Mouse (Mus musculus) bone marrow, adult 2 months (tissue): ENCODE results near the gene Qpctl. TPM values are rescaled to one million over a fixed set of nuclear protein-coding genes. Genes with fewer than 3 reads are reported as not detected.

Experiments used
- H3K27ac ChIP-seq: fragments of 200-500 bp; 2 replicates; pipeline ENCODE4 v1.5.1; 2012; ENCODE audit warnings: low read depth, mild to moderate bottlenecking, control low read depth, inconsistent platforms, low read length; ENCODE audit not compliant: control insufficient read depth, poor library complexity, insufficient read depth
- H3K4me1 ChIP-seq: fragments of 200-500 bp; 2 replicates; pipeline ENCODE4 v1.6.1; 2011; ENCODE audit warnings: low read length; ENCODE audit not compliant: control insufficient read depth, insufficient read depth
- H3K4me3 ChIP-seq: fragments of 200-500 bp; replicated peaks from 2 replicates; pipeline ENCODE3; 2011; ENCODE audit warnings: mild to moderate bottlenecking, low read depth, low read length, control low read depth; ENCODE audit not compliant: control insufficient read depth
- CTCF ChIP-seq: fragments of 200-500 bp; IDR thresholded peaks from 2 replicates; pipeline ENCODE4 v1.5.1; 2011; ENCODE audit warnings: low read length, control low read depth; ENCODE audit not compliant: control insufficient read depth, insufficient read depth
- POLR2A ChIP-seq: fragments of 200-500 bp; IDR thresholded peaks from 2 replicates; pipeline ENCODE4 v1.6.1; 2011; ENCODE audit warnings: low read depth, mild to moderate bottlenecking, control low read depth, low read length, borderline replicate concordance; ENCODE audit not compliant: control insufficient read depth
- WGBS: fragments of 180-500 bp; shearing (Covaris S2); methylation state at CpG from one replicate; pipeline ENCODE4 v1.1.7; 2018; 5-methylcytosine and 5-hydroxymethylcytosine counted together
- polyA plus RNA-seq: library from polyadenylated mRNA; stranded (reverse); fragments of >200 nt; gene quantifications from 2 replicates; pipeline ENCODE4 v1.2.4, GENCODE M21; 2011; ENCODE audit warnings: low replicate concordance; ENCODE audit not compliant: missing spikeins, insufficient read depth, insufficient read length

The Qpctl gene
- polyA plus RNA-seq, 1 experiment = 6.8 TPM

DNA sequence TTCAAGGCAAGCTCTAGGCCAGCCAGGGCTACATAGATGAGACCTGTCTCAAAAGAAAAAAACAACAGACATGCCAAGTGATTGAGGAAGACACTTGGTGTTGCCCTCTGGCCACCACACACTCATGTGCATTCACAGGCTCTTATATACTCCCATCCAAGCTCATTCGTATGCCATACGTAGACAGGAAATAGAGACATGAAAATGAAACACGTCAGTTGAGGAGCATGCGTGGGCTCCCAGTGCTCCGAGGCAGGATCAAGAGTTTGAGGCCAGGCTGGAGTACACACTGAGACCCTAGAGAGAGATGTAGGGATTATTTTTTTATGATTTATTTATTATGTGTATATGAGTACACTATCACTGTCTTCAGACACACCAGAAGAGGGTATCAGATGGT lies 19.7 kb downstream of the Qpctl start:
- Histone ChIP-seq H3K4me1 (no peaks in the 10 kb centered on the region; the same call in 1 of the 2 replicates), H3K27ac (no peak overlapping the region), H3K4me3 (no peak overlapping the region)
- WGBS = 84% methylated on average over 5 of the region's 5 CpGs
- TF ChIP-seq POLR2A (no peak), CTCF (no peak)

- Histone ChIP-seq H3K4me1 (no peaks in the 10 kb centered on the region; the same call in 1 of the 2 replicates), H3K4me3 (no peak overlapping the region), H3K27ac (no peak overlapping the region)
- 87% methylated on average over 5 of the region's 5 CpGs for WGBS
- TF ChIP-seq CTCF = no peak
- TF ChIP-seq POLR2A = no peak
Observed at GRCm38 (mm10) chr7:19127744-19128143, 21.3 kb downstream of the Qpctl start.

- H3K4me1 ChIP-seq = no peaks in the 10 kb centered on the region; the same call in 1 of the 2 replicates
- WGBS = 87% methylated on average over 6 of the region's 6 CpGs
- TF ChIP-seq POLR2A = no peak
- TF ChIP-seq CTCF = no peak
- no peak overlapping the region for H3K4me3 ChIP-seq
- no peak overlapping the region for H3K27ac ChIP-seq
Observed at GRCm38 (mm10) chr7:19124713-19125112, 24.4 kb downstream of the Qpctl start.

DNA sequence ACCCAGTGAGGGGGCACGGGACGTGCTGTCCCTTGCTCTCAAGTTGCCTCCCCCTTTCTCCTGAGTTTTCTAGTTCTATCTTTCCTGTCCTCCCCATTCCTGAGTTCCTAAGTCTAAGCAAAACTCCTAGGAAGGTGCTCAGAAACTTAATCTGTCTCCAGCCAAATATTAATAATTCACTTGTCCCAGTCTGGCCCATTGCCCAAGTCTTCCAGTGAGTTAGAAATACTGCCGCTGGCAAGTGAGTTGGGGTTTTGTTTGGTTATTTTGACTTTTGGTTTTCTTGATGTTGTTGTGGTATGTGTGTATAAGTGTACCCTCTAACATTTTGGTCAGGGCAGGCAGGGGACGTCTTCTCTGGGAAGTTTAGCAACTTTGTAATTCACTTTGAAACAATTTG lies 27.4 kb downstream of the Qpctl start:
- TF ChIP-seq CTCF = no peak
- TF ChIP-seq POLR2A = no peak
- H3K4me3 ChIP-seq = no peak overlapping the region
- 84% methylated on average over 4 of the region's 4 CpGs for WGBS

DNA sequence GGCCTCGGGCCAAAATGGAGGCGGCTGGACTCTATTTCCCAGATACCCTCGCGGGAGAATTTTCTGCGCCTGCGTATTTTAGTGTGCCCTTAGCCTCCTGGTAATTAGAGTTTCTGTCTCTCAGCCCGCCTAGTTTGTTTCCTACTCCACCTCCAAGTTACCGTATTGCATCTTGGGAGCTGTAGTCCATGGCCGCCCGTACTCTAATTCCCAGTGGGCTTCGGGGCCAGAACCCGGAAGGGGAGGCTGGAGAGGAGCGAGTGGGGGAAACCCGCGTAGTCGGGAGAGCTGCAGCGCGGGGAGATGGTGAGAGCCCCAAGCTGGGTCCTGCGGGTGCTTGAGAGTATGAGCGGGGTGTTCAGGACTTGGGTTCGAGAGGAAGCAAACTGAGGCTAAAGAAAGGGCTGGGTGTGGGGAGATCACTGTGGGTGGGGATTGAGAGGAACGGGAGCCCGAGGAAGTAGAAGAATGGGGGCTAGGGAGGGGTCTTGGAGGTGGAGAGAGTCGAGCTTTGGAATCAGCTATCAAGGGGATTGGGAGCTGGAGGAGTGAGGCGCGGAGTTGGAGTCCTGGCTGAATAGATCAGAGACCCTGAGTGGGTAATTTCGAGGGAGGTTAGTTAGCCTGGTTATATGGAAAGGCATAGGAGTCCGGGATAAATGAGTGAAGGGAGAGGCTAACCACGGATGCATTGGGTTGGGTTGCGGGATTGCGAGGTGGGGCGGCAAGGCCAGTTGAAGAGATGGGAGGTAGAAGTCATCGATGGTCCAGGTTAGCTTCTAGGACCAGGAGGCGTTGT lies 29.3 kb downstream of the Qpctl start, which contains the start of gene Fbxo46:
TSS of gene Fbxo46 (plus strand) at position 229 of the 799 bp plus-strand sequence.
- H3K27ac ChIP-seq = 0 out of 2 replicates have a peak within 1 kb of the TSS, but pooled peaks have one; percentile 21

More for the DNA sequence above, 27.4 kb downstream of the Qpctl start:
- no peak overlapping the region for H3K27ac ChIP-seq
- H3K4me1 ChIP-seq = no peaks in the 10 kb centered on the region; the same call in 1 of the 2 replicates

GRCm38 (mm10) chr7:19119083-19119482 lies 30.0 kb downstream of the Qpctl start:
- no peak overlapping the region for H3K27ac ChIP-seq
- TF ChIP-seq POLR2A = no peak

More for the DNA sequence above, 29.3 kb downstream of the Qpctl start, which contains the start of gene Fbxo46:
- 1% methylated on average over 34 of the region's 34 CpGs for WGBS
- Histone ChIP-seq H3K4me1 (no peaks in the 10 kb centered on the region; the same call in 1 of the 2 replicates), H3K4me3 (peak within 1 kb of the TSS; percentile 84)
- TF ChIP-seq POLR2A = peak; percentile 90; the same call in 1 of the 2 replicates
- no peak for TF ChIP-seq CTCF

GRCm38 (mm10) chr7:19118028-19118771 lies 30.9 kb downstream of the Qpctl start, which contains the start of gene Gm4969:
TSS of gene Gm4969 (minus strand) at chr7:19118368.
- WGBS = 47% methylated on average over 64 of the region's 64 CpGs
- no peaks in the 10 kb centered on the region; the same call in 1 of the 2 replicates for H3K4me1 ChIP-seq
- TF ChIP-seq CTCF (no peak), POLR2A (no peak)
- no peak within 1 kb of the TSS; the same call in 1 of the 2 replicates for H3K27ac ChIP-seq
- no peak within 1 kb of the TSS for H3K4me3 ChIP-seq

More at GRCm38 (mm10) chr7:19119083-19119482, 30.0 kb downstream of the Qpctl start:
- Histone ChIP-seq H3K4me3 (no peak overlapping the region), H3K4me1 (no peaks in the 10 kb centered on the region; the same call in 1 of the 2 replicates)
- 91% methylated on average over 8 of the region's 8 CpGs for WGBS

GRCm38 (mm10) chr7:19109565-19109964 lies 39.5 kb downstream of the Qpctl start:
- Histone ChIP-seq H3K27ac (no peak overlapping the region), H3K4me3 (no peak overlapping the region), H3K4me1 (no peaks in the 10 kb centered on the region)
- TF ChIP-seq POLR2A = no peak
- 74% methylated on average over 1 of the region's 1 CpGs for WGBS
